ENCODE assay signal across 12 mouse cellular contexts in genomic region chr10:18463071-18463841, GRCm38 (mm10).
DNase-seq lines count a peak whose midpoint lies in the region; ATAC-seq and TF ChIP-seq lines count a peak whose summit lies in the region.
"Had no signal": no experiment of that assay in that cellular context is flagged by ENCODE, and none has a peak within 500 bp of the region (broad histone marks: within the 10 kb centered on the region; RNA-seq: fewer than 3 reads in every experiment).

No protein-coding gene starts in this region.

- peak overlapping the region; percentile 40 for H3K4me3 ChIP-seq in cerebellum, adult 2 months (replicated peaks; ENCODE audit: insufficient read depth, low read depth, low read length)
- no peak overlapping the region for H3K4me3 ChIP-seq in lung, embryonic 14.5 days (ENCODE audit: low read depth, low read length)
- 0 out of 2 replicates have a peak overlapping the region, but pooled peaks have one; percentile 2 for H3K4me3 ChIP-seq in hindbrain, postnatal 0 days (ENCODE audit: low read length)
- no peak overlapping the region for H3K4me3 ChIP-seq in stomach, embryonic 15.5 days (replicated peaks)
- H3K4me3 ChIP-seq: embryonic facial prominence, embryonic 12.5 days had no signal

- 0 out of 2 replicates have a peak overlapping the region, but pooled peaks have one; percentile 11 for H3K4me2 ChIP-seq in lung, embryonic 14.5 days
- H3K4me2 ChIP-seq in hindbrain, postnatal 0 days (ENCODE audit: low read depth, low read length) = peak overlapping the region; percentile 47
- peak overlapping the region; percentile 37 for H3K4me2 ChIP-seq in stomach, embryonic 15.5 days
- H3K4me2 ChIP-seq: embryonic facial prominence, embryonic 12.5 days had no signal

- ATAC-seq in lung, embryonic 14.5 days (ENCODE audit: insufficient read depth) = no peak
- peak; percentile 57; the same call in 1 of the 2 replicates for ATAC-seq in hindbrain, postnatal 0 days
- no peak for ATAC-seq in stomach, embryonic 15.5 days (ENCODE audit: insufficient read depth, low FRiP score, low read depth)

- H3K27ac ChIP-seq in cerebellum, adult 2 months (ENCODE audit: insufficient read depth, low read length) = no peak overlapping the region
- H3K27ac ChIP-seq in lung, embryonic 14.5 days (ENCODE audit: low read depth) = no peak overlapping the region
- H3K27ac ChIP-seq in hindbrain, postnatal 0 days = 0 out of 2 replicates have a peak overlapping the region, but pooled peaks have one; percentile 29
- H3K27ac ChIP-seq in stomach, embryonic 15.5 days = peak overlapping the region; percentile 61
- H3K27ac ChIP-seq: embryonic facial prominence, embryonic 12.5 days had no signal

- DNase-seq in cerebellum, adult 2 months = peak; percentile 13 to 23
- no peak for DNase-seq in cerebellum, adult 11 months
- no peak for DNase-seq in lung, embryonic 14.5 days
- DNase-seq in lung, adult 18-20 months = no peak
- peak; percentile 53 for DNase-seq in hindbrain, postnatal 0 days (ENCODE audit: low spot score)
- DNase-seq in thymus, postnatal 36 days = no peak
- DNase-seq in thymus, postnatal 10 days (ENCODE audit: low spot score in 2 of 2) = no peak
- DNase-seq: gastrocnemius, postnatal 36 days; lung, postnatal 10 days; thymus, postnatal 14 days had no signal

- no peaks in the 10 kb centered on the region; the same call in 1 of the 2 replicates for H3K27me3 ChIP-seq in cerebellum, adult 2 months (ENCODE audit: control insufficient read depth, insufficient read depth, low read length)
- no peaks in the 10 kb centered on the region for H3K27me3 ChIP-seq in lung, embryonic 14.5 days (ENCODE audit: insufficient read depth, low read length)
- H3K27me3 ChIP-seq in hindbrain, postnatal 0 days (ENCODE audit: insufficient read depth, low read length) = no peaks in the 10 kb centered on the region
- H3K27me3 ChIP-seq in stomach, embryonic 15.5 days (replicated peaks) = no peaks in the 10 kb centered on the region
- H3K27me3 ChIP-seq: embryonic facial prominence, embryonic 12.5 days had no signal

- H3K9me3 ChIP-seq in lung, embryonic 14.5 days (ENCODE audit: low read depth, low read length) = no peaks in the 10 kb centered on the region
- H3K9me3 ChIP-seq in hindbrain, postnatal 0 days (ENCODE audit: low read length) = no peaks in the 10 kb centered on the region
- H3K9me3 ChIP-seq in stomach, embryonic 15.5 days = no peaks in the 10 kb centered on the region
- H3K9me3 ChIP-seq: embryonic facial prominence, embryonic 12.5 days had no signal

- H3K4me1 ChIP-seq in cerebellum, adult 2 months (ENCODE audit: control insufficient read depth, insufficient read depth, low read length) = no peaks in the 10 kb centered on the region
- H3K4me1 ChIP-seq in lung, embryonic 14.5 days (ENCODE audit: insufficient read depth) = no peaks in the 10 kb centered on the region
- H3K4me1 ChIP-seq in hindbrain, postnatal 0 days (ENCODE audit: insufficient read depth, low read length) = no peaks in the 10 kb centered on the region
- no peaks in the 10 kb centered on the region for H3K4me1 ChIP-seq in stomach, embryonic 15.5 days

- 39% methylated on average over 23 of the region's 23 CpGs for WGBS in cerebellum, adult 2 months
- 59% methylated on average over 23 of the region's 23 CpGs for WGBS in lung, embryonic 14.5 days
- WGBS in hindbrain, postnatal 0 days = 35% methylated on average over 23 of the region's 23 CpGs
- WGBS in stomach, embryonic 15.5 days = 59% methylated on average over 23 of the region's 23 CpGs

- no peaks in the 10 kb centered on the region for H3K36me3 ChIP-seq in lung, embryonic 14.5 days (ENCODE audit: insufficient read depth)
- no peaks in the 10 kb centered on the region for H3K36me3 ChIP-seq in hindbrain, postnatal 0 days (ENCODE audit: insufficient read depth, low read length)
- no peaks in the 10 kb centered on the region for H3K36me3 ChIP-seq in stomach, embryonic 15.5 days
- H3K36me3 ChIP-seq: embryonic facial prominence, embryonic 12.5 days had no signal

- H3K9ac ChIP-seq in lung, embryonic 14.5 days = no peak overlapping the region
- peak overlapping the region; percentile 6; the same call in 1 of the 2 replicates for H3K9ac ChIP-seq in hindbrain, postnatal 0 days (replicated peaks; ENCODE audit: low read length)
- no peak overlapping the region; the same call in 1 of the 2 replicates for H3K9ac ChIP-seq in stomach, embryonic 15.5 days
- H3K9ac ChIP-seq: embryonic facial prominence, embryonic 12.5 days had no signal

- no peak for TF ChIP-seq CTCF in cerebellum, adult 2 months (IDR thresholded peaks at IDR 0.05; ENCODE audit: borderline replicate concordance, insufficient read depth, low read depth, low read length)
- no peak for TF ChIP-seq CTCF in lung, embryonic 14.5 days (IDR thresholded peaks at IDR 0.05; ENCODE audit: low read depth)
- TF ChIP-seq CTCF in hindbrain, postnatal 0 days (IDR thresholded peaks at IDR 0.05; ENCODE audit: low read depth) = no peak

- TF ChIP-seq POLR2A in cerebellum, adult 2 months (IDR thresholded peaks at IDR 0.05; ENCODE audit: borderline replicate concordance, insufficient read depth, low read length) = no peak

Comparison
In these comparisons a context has a peak if more than half of its experiments do, and no peak if none do; other contexts are left out.
1. DNase-seq: peak in cerebellum, adult 2 months (2 of 2) and hindbrain, postnatal 0 days (single experiment); none in cerebellum, adult 11 months (single experiment), lung, embryonic 14.5 days (single experiment), lung, adult 18-20 months (0 of 2), thymus, postnatal 36 days (0 of 2) and thymus, postnatal 10 days (0 of 2).
2. H3K27ac ChIP-seq: peak in hindbrain, postnatal 0 days (single experiment) and stomach, embryonic 15.5 days (single experiment); none in cerebellum, adult 2 months (single experiment) and lung, embryonic 14.5 days (single experiment).
3. H3K4me3 ChIP-seq: peak in cerebellum, adult 2 months (single experiment) and hindbrain, postnatal 0 days (single experiment); none in lung, embryonic 14.5 days (single experiment) and stomach, embryonic 15.5 days (single experiment).
4. Peak in every context shown above with its lines, with median percentiles within 50 percentile points of each other: H3K4me2 ChIP-seq.